Mouse (Mus musculus) liver, postnatal 0 days (tissue): Measurements from ENCODE around the gene Ugt1a7c. TPM values are rescaled to one million over a fixed set of nuclear protein-coding genes. Genes with fewer than 3 reads are reported as not detected.

Experiments used
- ATAC-seq: fragments of 200-750 bp; cut with Nextera tagmentation; 2 replicates; pipeline ENCODE4 v1.8.0; 2017; ENCODE audit warnings: mild to moderate bottlenecking, moderate library complexity
- DNase-seq: peaks from one replicate; pipeline ENCODE4 v3.0.0-alpha.2; 2016
- H3K27ac ChIP-seq: fragments of 300-500 bp; sonication (generic); 2 replicates; pipeline ENCODE4 v1.5.1; 2014; ENCODE audit warnings: antibody characterized with exemption, moderate library complexity, mild to moderate bottlenecking, low read depth
- H3K27me3 ChIP-seq: fragments of 300-500 bp; sonication (generic); 2 replicates; pipeline ENCODE4 v1.6.1; 2014; ENCODE audit warnings: low read length, control low read depth, mixed read lengths; ENCODE audit not compliant: insufficient read depth
- H3K36me3 ChIP-seq: fragments of 300-500 bp; sonication (generic); replicated peaks from 2 replicates; pipeline ENCODE4 v1.6.1; 2014; ENCODE audit warnings: mild to moderate bottlenecking, control low read depth, low read length, moderate library complexity, mixed read lengths; ENCODE audit not compliant: insufficient read depth
- H3K4me1 ChIP-seq: fragments of 300-500 bp; sonication (generic); 2 replicates; pipeline ENCODE4 v1.6.1; 2014; ENCODE audit warnings: antibody characterized with exemption, mild to moderate bottlenecking, control low read depth; ENCODE audit not compliant: insufficient read depth
- H3K4me2 ChIP-seq: fragments of 300-500 bp; sonication (generic); 2 replicates; pipeline ENCODE4 v1.6.1; 2014; ENCODE audit warnings: low read depth, mild to moderate bottlenecking, low read length, moderate library complexity, mixed read lengths
- H3K4me3 ChIP-seq: fragments of 300-500 bp; sonication (generic); 2 replicates; pipeline ENCODE4 v1.5.1; 2014; ENCODE audit warnings: low read depth, low read length
- H3K9ac ChIP-seq: fragments of 300-500 bp; sonication (generic); replicated peaks from 2 replicates; pipeline ENCODE4 v1.6.1; 2014; ENCODE audit warnings: mild to moderate bottlenecking, moderate library complexity
- H3K9me3 ChIP-seq: fragments of 300-500 bp; sonication (generic); 2 replicates; pipeline ENCODE4 v1.6.1; 2016; ENCODE audit warnings: mild to moderate bottlenecking, control low read depth, low read length, mixed read lengths
- CTCF ChIP-seq: sonication (generic); IDR thresholded peaks from 2 replicates; pipeline ENCODE4 v1.5.1; 2016; ENCODE audit warnings: antibody characterized with exemption, low read depth
- EP300 ChIP-seq: IDR thresholded peaks from 2 replicates; pipeline ENCODE4 v1.6.1; 2016; ENCODE audit warnings: antibody characterized with exemption, low read depth, mild to moderate bottlenecking
- WGBS: fragments of 180-500 bp; shearing (Covaris S2); extraction: QIAGEN DNeasy Blood & Tissue Kit; methylation state at CpG from one replicate; pipeline ENCODE4 v1.1.7; 2014; ENCODE audit not compliant: insufficient replicate concordance; 5-methylcytosine and 5-hydroxymethylcytosine counted together
- polyA plus RNA-seq: library from polyadenylated mRNA; unstranded; fragments of >200 nt; fragmentation: Nextera tagmentation; extraction: Ambion mirVana; gene quantifications from 2 replicates; pipeline ENCODE4 v1.2.1, GENCODE M21; 2015

Gene Ugt1a7c
- polyA plus RNA-seq, 1 experiment from 2014 or later, result 2.3 TPM

DNA sequence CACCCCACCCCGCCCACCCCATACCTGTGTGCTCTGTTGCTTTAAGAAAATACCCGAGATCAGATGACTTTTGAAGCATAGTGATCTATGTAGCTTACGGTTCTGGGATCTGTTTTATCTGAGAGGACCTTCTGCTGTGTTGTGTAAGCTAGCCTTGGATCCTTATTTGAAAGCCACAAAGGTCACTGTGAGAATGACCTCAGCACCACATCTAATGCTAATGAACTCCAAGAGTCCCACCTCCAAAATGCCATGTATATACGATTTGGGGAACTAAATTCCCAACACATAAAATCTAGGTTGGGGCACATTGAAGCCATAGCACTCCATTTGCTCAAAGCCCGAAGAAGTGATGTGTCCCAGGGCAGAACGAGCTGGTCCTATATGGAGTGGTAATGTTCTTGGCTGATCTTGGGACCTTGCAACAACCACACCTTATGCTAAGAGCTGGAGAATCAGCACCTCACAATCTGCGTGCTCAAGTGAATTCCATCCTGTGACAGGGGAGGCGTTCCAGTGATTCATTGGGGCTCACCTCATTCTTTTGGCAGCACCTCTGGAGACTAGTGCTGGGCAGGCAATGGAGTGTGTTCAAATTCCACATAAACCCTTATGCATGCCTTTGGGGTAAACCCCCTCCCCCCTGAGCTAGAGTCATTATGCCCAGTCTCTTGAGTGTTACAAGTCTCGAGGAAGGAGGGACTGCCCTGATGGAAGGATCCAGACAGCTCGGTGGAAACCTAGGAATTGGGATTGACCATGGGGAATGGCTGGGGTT is 162.2 kb downstream of the Ugt1a7c start:
- no peak overlapping the region for H3K4me3 ChIP-seq
- no peaks in the 10 kb centered on the region for H3K27me3 ChIP-seq
- no peak overlapping the region for H3K9ac ChIP-seq
- TF ChIP-seq EP300 (no peak), CTCF (no peak)
- ATAC-seq (no peak), DNase-seq (no peak)
- H3K9me3 ChIP-seq, result 0 out of 2 replicates have a peak, but pooled peaks cover 2% of the 10 kb centered on the region
- H3K4me1 ChIP-seq, result peaks cover 59% of the 10 kb centered on the region
- H3K27ac ChIP-seq, result no peak overlapping the region
- H3K36me3 ChIP-seq, result peaks cover 10% of the 10 kb centered on the region
- 71% methylated on average over 10 of the region's 10 CpGs for WGBS
- H3K4me2 ChIP-seq, result no peak overlapping the region

DNA sequence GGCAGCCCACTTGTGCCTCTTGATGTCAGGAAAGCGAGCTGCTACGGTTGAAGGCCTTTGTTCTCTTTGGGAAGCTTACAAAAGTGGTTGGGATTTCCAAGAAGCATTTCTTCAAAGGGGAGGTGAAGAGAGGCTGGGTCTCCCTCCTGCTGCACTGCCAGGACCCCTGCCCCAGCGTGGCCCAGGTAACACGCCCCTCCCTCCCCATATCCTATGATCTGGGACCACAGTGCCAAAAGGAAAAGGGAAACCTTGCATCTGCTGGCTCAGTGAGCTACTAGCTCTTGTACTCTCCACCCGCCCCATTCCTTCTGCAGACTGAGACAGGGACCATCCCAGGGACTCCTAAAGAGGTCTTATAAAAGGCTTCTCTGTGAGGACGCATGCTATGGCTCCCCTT is 162.8 kb downstream of the Ugt1a7c start:
- Histone ChIP-seq H3K9ac (no peak overlapping the region), H3K4me2 (no peak overlapping the region), H3K4me3 (no peak overlapping the region), H3K36me3 (peaks cover 16% of the 10 kb centered on the region), H3K4me1 (peaks cover 65% of the 10 kb centered on the region), H3K9me3 (no peaks in the 10 kb centered on the region), H3K27ac (no peak overlapping the region), H3K27me3 (no peaks in the 10 kb centered on the region)
- DNase-seq (no peak), ATAC-seq (no peak)
- TF ChIP-seq CTCF, result no peak
- no peak for TF ChIP-seq EP300
- 75% methylated on average over 6 of the region's 6 CpGs for whole genome bisulfite sequencing

DNA sequence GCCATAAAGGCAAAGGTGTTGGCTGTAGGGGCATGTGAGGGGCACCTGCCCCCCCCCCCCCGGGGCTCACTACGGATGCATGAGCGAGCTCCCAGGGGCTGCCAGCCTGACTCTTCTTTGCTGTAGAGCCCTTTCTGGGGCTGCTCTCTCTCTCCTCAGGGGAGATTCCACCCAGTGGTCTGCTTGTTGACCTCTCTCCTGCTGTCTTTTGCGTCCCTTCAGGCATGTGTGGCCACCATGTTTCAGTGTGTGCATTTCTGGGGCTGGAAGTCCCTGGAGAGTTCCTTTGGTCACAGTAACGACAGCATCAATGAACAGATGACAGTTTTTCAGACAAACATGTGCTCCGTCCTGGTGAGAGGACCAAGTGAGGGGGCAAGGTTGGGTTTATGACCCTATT is 163.5 kb downstream of the Ugt1a7c start:
- H3K9me3 ChIP-seq, result no peaks in the 10 kb centered on the region
- TF ChIP-seq CTCF (no peak), EP300 (no peak)
- H3K9ac ChIP-seq, result no peak overlapping the region
- H3K4me3 ChIP-seq, result no peak overlapping the region
- no peak overlapping the region for H3K27ac ChIP-seq
- WGBS, result 60% methylated on average over 6 of the region's 6 CpGs
- H3K4me2 ChIP-seq, result no peak overlapping the region
- no peak for ATAC-seq
- peaks cover 60% of the 10 kb centered on the region for H3K4me1 ChIP-seq
- no peaks in the 10 kb centered on the region for H3K27me3 ChIP-seq
- peaks cover 23% of the 10 kb centered on the region for H3K36me3 ChIP-seq
- DNase-seq, result no peak

DNA sequence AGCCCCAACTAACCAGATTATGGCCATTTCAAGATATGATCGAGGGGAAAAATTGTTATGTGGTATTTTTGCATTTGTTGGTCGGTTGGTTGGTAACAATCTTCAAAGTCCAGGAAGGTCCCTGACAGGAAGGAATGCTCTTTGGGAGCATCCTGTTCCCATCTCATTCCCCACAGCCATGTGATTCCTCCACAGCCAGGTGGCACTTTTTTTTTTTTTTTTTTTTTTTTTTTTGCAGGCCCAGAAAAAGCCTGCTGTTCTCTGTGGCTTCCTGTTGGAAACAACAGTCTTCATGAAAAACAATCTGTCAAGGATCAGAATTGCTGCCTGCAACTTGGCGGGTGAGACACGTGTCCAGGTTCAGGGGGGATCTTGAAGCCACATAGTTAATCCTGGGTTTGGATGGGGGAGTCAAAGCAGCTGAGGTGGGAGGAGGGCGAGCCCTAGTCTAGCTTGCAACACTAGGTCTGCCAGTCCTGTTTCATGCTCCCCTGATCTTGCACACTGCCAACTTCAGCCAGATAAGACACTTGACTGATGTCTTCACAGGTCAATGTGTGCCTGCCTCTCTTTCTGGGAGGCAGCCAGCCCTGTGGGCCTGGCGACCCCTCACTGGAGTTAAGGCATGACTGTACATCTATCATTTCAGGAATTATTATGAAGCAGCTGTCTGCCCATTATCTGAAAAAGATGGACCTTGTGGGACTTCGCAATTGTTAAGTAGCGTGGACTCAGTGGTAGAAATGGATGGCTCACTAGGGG is 164.2 kb downstream of the Ugt1a7c start:
- WGBS, result 60% methylated on average over 8 of the region's 8 CpGs
- Histone ChIP-seq H3K9ac (0 out of 2 replicates have a peak overlapping the region, but pooled peaks have one; percentile 1), H3K27ac (peak overlapping the region; percentile 53), H3K27me3 (no peaks in the 10 kb centered on the region), H3K4me1 (peaks cover 54% of the 10 kb centered on the region), H3K4me3 (no peak overlapping the region), H3K4me2 (no peak overlapping the region), H3K36me3 (peaks cover 30% of the 10 kb centered on the region), H3K9me3 (no peaks in the 10 kb centered on the region)
- TF ChIP-seq CTCF, result no peak
- TF ChIP-seq EP300, result no peak
- no peak for DNase-seq
- no peak for ATAC-seq

DNA sequence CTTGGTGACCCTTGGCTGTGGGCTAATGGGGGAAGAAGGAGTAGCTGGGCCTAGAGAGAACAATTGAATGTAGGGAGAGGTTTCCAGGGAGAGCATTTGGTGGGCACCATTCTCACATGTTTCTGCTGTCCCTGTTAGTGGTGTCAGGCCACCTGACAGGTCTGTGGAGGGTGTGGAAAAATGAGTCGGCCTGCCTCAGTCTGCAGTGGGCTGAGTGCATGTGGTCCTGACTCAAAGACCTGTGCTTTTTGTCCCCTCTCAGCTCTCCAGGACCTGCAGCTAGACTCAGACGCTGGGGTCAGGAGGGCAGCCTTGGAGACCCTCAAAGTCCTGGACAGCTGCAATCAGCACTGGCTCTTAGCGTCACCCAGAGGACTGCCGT is 164.8 kb downstream of the Ugt1a7c start:
- Histone ChIP-seq H3K27me3 (no peaks in the 10 kb centered on the region), H3K9ac (0 out of 2 replicates have a peak overlapping the region, but pooled peaks have one; percentile 1), H3K27ac (peak overlapping the region; percentile 53), H3K4me2 (no peak overlapping the region), H3K9me3 (no peaks in the 10 kb centered on the region), H3K4me1 (peaks cover 54% of the 10 kb centered on the region), H3K4me3 (no peak overlapping the region), H3K36me3 (peaks cover 36% of the 10 kb centered on the region)
- DNase-seq (no peak), ATAC-seq (peak; percentile 4)
- 70% methylated on average over 4 of the region's 4 CpGs for WGBS
- TF ChIP-seq EP300, result no peak
- no peak for TF ChIP-seq CTCF

DNA sequence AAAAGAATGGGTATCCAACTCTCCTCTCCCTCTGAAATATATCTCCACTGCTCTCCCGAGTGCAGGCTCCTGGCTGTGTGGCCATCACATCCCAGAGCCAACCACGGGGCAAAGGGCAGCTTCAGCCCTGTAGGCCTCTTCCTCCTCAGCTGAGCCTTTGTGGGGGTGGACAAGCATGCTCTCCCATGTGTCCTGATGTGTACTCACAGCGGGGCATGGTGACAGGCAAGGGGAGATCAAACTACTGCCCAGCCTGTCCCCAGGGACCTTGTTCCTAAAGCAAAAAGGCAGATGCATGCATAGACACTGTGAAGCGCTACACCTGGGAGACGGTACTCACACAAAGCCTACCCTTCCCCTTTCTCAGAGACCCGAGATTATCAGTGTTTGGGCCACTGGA is 165.3 kb downstream of the Ugt1a7c start:
- H3K27ac ChIP-seq, result peak overlapping the region; percentile 53
- H3K4me3 ChIP-seq, result no peak overlapping the region
- H3K4me2 ChIP-seq, result peak overlapping the region; percentile 1; the same call in 1 of the 2 replicates
- DNase-seq (peak; percentile 94), ATAC-seq (peak; percentile 83)
- peaks cover 41% of the 10 kb centered on the region for H3K36me3 ChIP-seq
- 50% methylated on average over 6 of the region's 6 CpGs for WGBS
- no peaks in the 10 kb centered on the region for H3K9me3 ChIP-seq
- H3K27me3 ChIP-seq, result no peaks in the 10 kb centered on the region
- TF ChIP-seq CTCF (no peak), EP300 (no peak)
- peaks cover 54% of the 10 kb centered on the region for H3K4me1 ChIP-seq
- 0 out of 2 replicates have a peak overlapping the region, but pooled peaks have one; percentile 1 for H3K9ac ChIP-seq
